Mouse (Mus musculus): Measurements from ENCODE around the gene Olfr1507.

Gene Olfr1507

DNA sequence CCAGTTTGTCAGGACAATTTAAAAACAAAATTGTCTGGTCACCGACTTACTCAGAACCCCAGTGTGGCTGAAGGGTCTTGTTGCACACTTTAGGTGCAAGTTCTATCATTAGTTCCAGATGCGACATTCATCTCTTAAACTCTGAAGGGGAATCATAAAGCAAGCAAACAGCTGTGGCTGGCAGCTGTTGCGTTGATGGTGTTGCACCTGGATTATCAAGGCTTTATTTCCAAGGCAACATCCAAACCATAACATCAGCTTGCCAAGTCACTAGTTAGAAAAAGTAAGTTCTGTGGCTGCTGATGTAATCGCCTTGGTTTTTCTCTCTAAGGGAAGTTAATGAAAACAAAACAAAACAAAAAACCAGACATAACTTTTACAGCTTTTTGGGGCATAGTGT is at the start of gene Olfr1507:
Gene Olfr1507, minus strand, starts transcription at position 234 of the 400 bp plus-strand sequence.
- DNase-seq (ENCODE audit: low read depth in 2 of 2, low spot score in 2 of 2) = no peak

DNA sequence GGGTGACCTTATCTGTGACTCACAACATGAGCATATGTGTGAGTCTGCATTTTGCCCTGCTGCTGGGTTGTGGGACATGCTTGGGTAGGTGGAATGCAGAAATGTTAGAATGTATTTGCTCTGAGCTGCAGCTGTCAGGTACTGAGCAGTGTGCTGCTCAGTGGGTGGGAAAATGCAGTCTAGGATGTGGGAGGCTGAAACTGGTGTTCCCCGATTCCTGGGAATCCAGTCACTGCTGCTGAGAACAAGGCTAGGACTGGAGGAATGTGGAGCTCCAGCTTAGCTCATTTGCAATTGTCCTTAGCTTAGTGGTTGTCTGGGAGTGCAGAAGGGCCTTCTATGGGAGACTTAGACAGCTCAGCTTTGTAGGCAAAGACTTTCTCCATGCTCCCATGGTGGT is 37.8 kb upstream of the Olfr1507 start:
- no peak for DNase-seq (ENCODE audit: low read depth in 2 of 2, low spot score in 2 of 2)

DNA sequence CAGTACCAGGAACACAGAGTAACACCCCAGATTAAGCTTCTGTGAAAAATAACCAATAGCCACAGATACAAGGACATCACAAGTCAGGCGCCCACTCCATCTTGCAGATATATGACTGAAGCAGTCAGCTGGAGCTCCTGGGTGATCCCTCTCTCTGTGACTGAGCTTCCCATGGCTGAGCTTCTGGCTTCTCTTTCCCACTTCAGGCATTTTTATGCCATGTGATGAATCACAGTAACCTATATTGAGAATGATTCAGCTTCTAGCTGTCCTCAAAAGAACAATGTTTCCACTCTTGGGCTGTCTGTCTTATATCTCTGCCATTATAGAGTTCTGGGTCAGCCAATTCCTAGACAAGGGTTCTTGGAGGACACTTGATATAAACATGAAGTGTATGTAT is 29.4 kb upstream of the Olfr1507 start:
- no peak for DNase-seq (ENCODE audit: low read depth in 2 of 2, low spot score in 2 of 2)

DNA sequence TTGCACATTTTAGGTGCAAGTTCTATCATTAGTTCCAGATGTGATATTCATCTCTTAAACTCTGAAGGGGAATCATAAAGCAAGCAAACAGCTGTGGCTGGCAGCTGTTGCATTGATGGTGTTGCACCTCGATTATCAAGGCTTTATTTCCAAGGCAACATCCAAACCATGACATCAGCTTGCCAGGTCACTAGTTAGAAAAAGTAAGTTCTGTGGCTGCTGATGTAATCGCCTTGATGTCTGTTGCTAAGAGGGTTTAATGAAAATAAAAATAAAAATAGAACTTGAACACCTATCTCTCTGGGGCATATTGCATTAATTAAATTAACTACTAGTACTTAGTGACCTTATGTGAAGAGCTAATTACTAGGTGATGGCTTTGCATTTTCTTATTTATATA is 28.2 kb downstream of the Olfr1507 start, which contains the start of gene Olfr1508:
Gene Olfr1508, minus strand, starts transcription at position 101 of the 400 bp plus-strand sequence.
- DNase-seq (ENCODE audit: low read depth in 2 of 2, low spot score in 2 of 2) = no peak

DNA sequence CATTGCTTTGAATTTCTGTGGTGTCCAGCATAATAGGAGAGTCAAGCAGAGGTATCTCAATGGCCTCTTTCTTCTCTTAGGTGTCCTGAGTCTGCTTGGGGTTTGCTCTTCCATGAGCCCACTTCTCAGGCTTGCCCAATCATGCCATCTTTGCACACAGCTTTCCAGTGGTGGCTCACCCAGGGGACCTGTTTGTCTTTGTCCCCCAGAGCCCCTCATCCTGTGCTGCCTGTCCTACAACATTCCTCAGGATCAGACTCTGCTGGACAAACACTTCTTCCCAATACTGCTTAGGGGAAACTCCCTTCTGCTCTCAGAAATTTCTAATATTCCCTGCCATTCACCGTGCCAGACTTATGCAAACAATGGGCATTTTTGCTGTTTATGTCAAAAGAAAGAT is 29.8 kb downstream of the Olfr1507 start:
- DNase-seq (ENCODE audit: low read depth in 2 of 2, low spot score in 2 of 2) = no peak

- no peak for DNase-seq (ENCODE audit: low read depth in 2 of 2, low spot score in 2 of 2)
These were observed 33.6 kb downstream of the Olfr1507 start for GRCm38 (mm10) chr14:52461928-52462327.

DNA sequence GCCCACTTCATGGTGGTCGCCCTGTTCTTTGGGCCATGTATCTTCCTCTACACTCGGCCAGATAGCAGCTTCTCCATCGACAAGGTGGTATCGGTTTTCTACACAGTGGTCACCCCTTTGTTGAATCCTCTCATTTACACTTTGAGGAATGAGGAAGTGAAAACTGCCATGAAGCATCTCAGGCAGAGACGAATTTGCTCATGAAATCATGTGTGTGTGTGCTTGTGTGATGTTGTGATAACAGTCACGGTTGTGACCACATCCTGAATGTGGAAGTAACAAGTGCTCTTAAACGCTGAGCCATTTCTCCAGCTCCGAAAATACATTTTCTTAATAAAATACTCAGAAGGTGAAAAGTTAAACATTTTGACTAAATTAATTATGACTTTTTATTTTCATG is 44.4 kb downstream of the Olfr1507 start:
- DNase-seq (ENCODE audit: low read depth in 2 of 2, low spot score in 2 of 2) = peak in 1 of 2 experiments; percentile 9

DNA sequence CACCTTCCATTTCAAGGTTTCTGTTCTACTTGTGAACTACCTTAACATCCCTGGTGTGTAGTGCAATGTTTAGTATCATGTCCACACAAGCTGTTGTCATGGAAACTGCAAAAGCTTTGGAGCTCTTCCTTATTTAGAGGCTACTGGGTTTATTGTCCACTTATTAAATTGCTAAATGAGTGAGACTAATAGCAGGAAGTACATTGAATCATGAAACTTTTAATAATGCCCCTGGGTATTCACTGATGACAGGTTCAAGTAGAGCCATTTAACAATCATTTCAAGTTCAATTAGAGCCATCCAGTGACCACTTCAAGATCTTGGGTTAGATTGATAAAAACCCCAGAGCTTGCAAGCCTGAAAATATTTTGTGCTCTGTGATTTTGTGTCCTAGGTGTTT is 52.9 kb downstream of the Olfr1507 start, which contains the start of gene Olfr1509:
Gene Olfr1509, plus strand, starts transcription at position 301 of the 400 bp plus-strand sequence.
- DNase-seq (ENCODE audit: low read depth in 2 of 2, low spot score in 2 of 2) = no peak

All from CD8-positive naive resting alpha-beta T cell, adult 2 months (primary cell).